Mouse (Mus musculus): ENCODE data around the gene Agbl5.

- TF ChIP-seq CTCF (IDR thresholded peaks at IDR 0.05; ENCODE audit: low read depth, low read length): no peak
- TF ChIP-seq POLR2A (IDR thresholded peaks at IDR 0.05; ENCODE audit: borderline replicate concordance, low read depth, low read length): no peak
Observed at GRCm38 (mm10) chr5:30908426-30909299, 20.2 kb downstream of the Agbl5 start.
